Mouse (Mus musculus) heart, embryonic 12.5 days (tissue): Measurements from ENCODE around the gene Pla2g4b. TPM values are rescaled to one million over a fixed set of nuclear protein-coding genes. Genes with fewer than 3 reads are reported as not detected.
A peak's percentile ranks its signal among the peaks of the same experiment; 100 is the strongest.

Experiments
- ATAC-seq: fragments of 200-750 bp; cut with Nextera tagmentation; 2 replicates; pipeline ENCODE4 v1.8.0; 2017; ENCODE audit warnings: moderate TSS enrichment, moderate library complexity; ENCODE audit not compliant: insufficient number of reproducible peaks, low FRiP score
- H3K27ac ChIP-seq: fragments of 300-500 bp; sonication (generic); 2 replicates; pipeline ENCODE4 v1.5.1; 2016; ENCODE audit warnings: mild to moderate bottlenecking, moderate library complexity; ENCODE audit not compliant: poor library complexity, severe bottlenecking
- H3K27me3 ChIP-seq: fragments of 300-500 bp; sonication (generic); replicated peaks from 2 replicates; pipeline ENCODE4 v1.6.1; 2016; ENCODE audit warnings: mild to moderate bottlenecking, moderate library complexity
- H3K36me3 ChIP-seq: fragments of 300-500 bp; sonication (generic); 2 replicates; pipeline ENCODE4 v1.6.1; 2016; ENCODE audit warnings: mild to moderate bottlenecking, moderate library complexity
- H3K4me1 ChIP-seq: fragments of 300-500 bp; sonication (generic); replicated peaks from 2 replicates; pipeline ENCODE4 v1.6.1; 2016; ENCODE audit warnings: mild to moderate bottlenecking
- H3K4me2 ChIP-seq: fragments of 300-500 bp; sonication (generic); 2 replicates; pipeline ENCODE4 v1.6.1; 2016; ENCODE audit warnings: mild to moderate bottlenecking, moderate library complexity
- H3K4me3 ChIP-seq: fragments of 300-500 bp; sonication (generic); 2 replicates; pipeline ENCODE4 v1.5.1; 2016; ENCODE audit warnings: mild to moderate bottlenecking
- H3K9ac ChIP-seq: fragments of 300-500 bp; sonication (generic); 2 replicates; pipeline ENCODE4 v1.6.1; 2016; ENCODE audit warnings: mild to moderate bottlenecking, moderate library complexity
- H3K9me3 ChIP-seq: fragments of 300-500 bp; sonication (generic); replicated peaks from 2 replicates; pipeline ENCODE4 v1.6.1; 2016; ENCODE audit warnings: mild to moderate bottlenecking, moderate library complexity
- WGBS: fragments of 180-500 bp; shearing (Covaris S2); methylation state at CpG from one replicate; pipeline ENCODE4 v1.1.7; 2016; 5-methylcytosine and 5-hydroxymethylcytosine counted together
- microRNA-seq: library from miRNA; unstranded; fragments of <30 nt; microRNA quantifications from one replicate; pipeline ENCODE4, GENCODE M21; 2017
- polyA plus RNA-seq: library from polyadenylated mRNA; unstranded; fragments of >200 nt; fragmentation: Nextera tagmentation; extraction: Ambion mirVana; gene quantifications from 2 replicates; pipeline ENCODE4 v1.2.1, GENCODE M21; 2016

Pla2g4b gene
- polyA plus RNA-seq, 1 experiment from 2014 or later = 2.5 TPM

- no peak overlapping the region for H3K9ac ChIP-seq
- H3K4me2 ChIP-seq = no peak overlapping the region
- 87% methylated on average over 3 of the region's 3 CpGs for whole genome bisulfite sequencing
- H3K27ac ChIP-seq = no peak overlapping the region
- no peaks in the 10 kb centered on the region for H3K9me3 ChIP-seq
- ATAC-seq = no peak
- peaks cover 39% of the 10 kb centered on the region for H3K36me3 ChIP-seq
- H3K4me3 ChIP-seq = no peak overlapping the region
- H3K4me1 ChIP-seq = peaks cover 19% of the 10 kb centered on the region
- no peaks in the 10 kb centered on the region for H3K27me3 ChIP-seq
Measured at GRCm38 (mm10) chr2:120087391-120087790, 54.2 kb downstream of the Pla2g4b start.

GRCm38 (mm10) chr2:120087897-120088296 is 54.7 kb downstream of the Pla2g4b start:
- H3K36me3 ChIP-seq = peaks cover 39% of the 10 kb centered on the region
- WGBS = 86% methylated on average over 2 of the region's 2 CpGs

DNA sequence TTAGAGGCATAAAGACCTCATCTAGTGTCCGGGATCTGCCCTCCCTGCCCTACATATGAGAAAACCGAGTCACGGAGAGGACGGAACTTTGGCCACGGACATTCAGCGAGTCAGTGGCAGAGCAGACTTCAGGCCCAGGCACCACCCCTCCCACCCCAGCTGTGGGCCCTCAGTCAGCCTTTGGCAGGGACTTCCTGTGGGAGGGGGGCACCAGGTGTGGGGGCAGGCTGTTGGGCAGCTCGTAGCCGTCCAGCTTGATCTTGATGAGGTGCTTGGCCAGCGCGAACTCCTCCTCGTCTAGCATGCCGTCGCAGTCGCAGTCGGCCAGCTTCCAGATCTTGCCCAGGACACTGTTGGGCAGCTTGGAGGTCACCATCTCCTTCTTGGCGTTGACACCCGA is 57.8 kb downstream of the Pla2g4b start:
- Histone ChIP-seq H3K4me3 (no peak overlapping the region), H3K9me3 (no peaks in the 10 kb centered on the region), H3K4me1 (peaks cover 23% of the 10 kb centered on the region), H3K36me3 (peaks cover 50% of the 10 kb centered on the region), H3K9ac (no peak overlapping the region), H3K4me2 (no peak overlapping the region), H3K27me3 (no peaks in the 10 kb centered on the region), H3K27ac (no peak overlapping the region)
- 0 out of 2 replicates have a peak, but pooled peaks have one; percentile 20 for ATAC-seq
- 75% methylated on average over 17 of the region's 17 CpGs for WGBS

More at GRCm38 (mm10) chr2:120087897-120088296, 54.7 kb downstream of the Pla2g4b start:
- Histone ChIP-seq H3K9ac (no peak overlapping the region), H3K9me3 (no peaks in the 10 kb centered on the region), H3K4me2 (no peak overlapping the region), H3K4me1 (peaks cover 19% of the 10 kb centered on the region), H3K27ac (no peak overlapping the region), H3K4me3 (no peak overlapping the region), H3K27me3 (no peaks in the 10 kb centered on the region)
- no peak for ATAC-seq

Small RNAs within 50 kb of the gene (microRNA-seq; reads per million reads assigned to microRNA genes)
- gene Mir7665 = not detected

Other genes starting within 250 kb of the Pla2g4b start
- 22.8 and 23.9 TPM in 2 replicates for gene Rpap1, start 245.9 kb upstream of the Pla2g4b start, polyA plus RNA-seq
- gene Tyro3, start 235.7 kb upstream of the Pla2g4b start, polyA plus RNA-seq = 9.2 and 10.7 TPM in 2 replicates
- 27.6 and 29.0 TPM in 2 replicates for gene Mga, start 136.2 kb upstream of the Pla2g4b start, polyA plus RNA-seq
- 3.3 and 3.8 TPM in 2 replicates for gene Mapkbp1, start 60.7 kb upstream of the Pla2g4b start, polyA plus RNA-seq
- 13.1 and 13.3 TPM in 2 replicates for gene Jmjd7, start 5.9 kb upstream of the Pla2g4b start, polyA plus RNA-seq
- gene Gm28042, start 5.9 kb upstream of the Pla2g4b start, polyA plus RNA-seq = 2.3 and 3.2 TPM in 2 replicates
- 159 and 186 TPM in 2 replicates for gene Ehd4, start 121.2 kb downstream of the Pla2g4b start, polyA plus RNA-seq
- gene Pla2g4e, start 211.9 kb downstream of the Pla2g4b start, polyA plus RNA-seq = 0.59 and 0.73 TPM in 2 replicates